Mouse (Mus musculus): ENCODE measurements around the gene Acer1. TPM values are rescaled to one million over a fixed set of nuclear protein-coding genes. Genes with fewer than 3 reads are reported as not detected.

Gene Acer1
- polyA plus RNA-seq, 1 experiment from 2014 or later = not detected

Other genes starting within 250 kb of the Acer1 start
- 1.1 and 1.7 TPM in 2 replicates for gene Nrtn, start 224.6 kb downstream of the Acer1 start, polyA plus RNA-seq (2015; fragmentation: Nextera tagmentation; extraction: Ambion mirVana)
- 61.5 and 64.6 TPM in 2 replicates for gene Dus3l, start 217.4 kb downstream of the Acer1 start, polyA plus RNA-seq (2015; fragmentation: Nextera tagmentation; extraction: Ambion mirVana)
- 0.95 and 1.1 TPM in 2 replicates for gene Prr22, start 211.9 kb downstream of the Acer1 start, polyA plus RNA-seq (2015; fragmentation: Nextera tagmentation; extraction: Ambion mirVana)
- gene Rfx2, start 151.1 kb downstream of the Acer1 start, polyA plus RNA-seq (2015; fragmentation: Nextera tagmentation; extraction: Ambion mirVana) = 4.6 and 5.2 TPM in 2 replicates
- not detected in 2 replicates for gene Acsbg2, start 107.7 kb downstream of the Acer1 start, polyA plus RNA-seq (2015; fragmentation: Nextera tagmentation; extraction: Ambion mirVana)
- 0.54 and 0.60 TPM in 2 replicates for gene 1700061G19Rik, start 106.6 kb downstream of the Acer1 start, polyA plus RNA-seq (2015; fragmentation: Nextera tagmentation; extraction: Ambion mirVana)
- gene Mllt1, start 46.7 kb downstream of the Acer1 start, polyA plus RNA-seq (2015; fragmentation: Nextera tagmentation; extraction: Ambion mirVana) = 66.8 and 68.0 TPM in 2 replicates
- gene Clpp, start 8.2 kb upstream of the Acer1 start, polyA plus RNA-seq (2015; fragmentation: Nextera tagmentation; extraction: Ambion mirVana) = 152 and 161 TPM in 2 replicates
- gene Alkbh7, start 15.2 kb upstream of the Acer1 start, polyA plus RNA-seq (2015; fragmentation: Nextera tagmentation; extraction: Ambion mirVana) = 42.3 and 45.9 TPM in 2 replicates
- gene Pspn, start 17.9 kb upstream of the Acer1 start, polyA plus RNA-seq (2015; fragmentation: Nextera tagmentation; extraction: Ambion mirVana) = 0.47 TPM in 1 of 2 replicates, not detected in the other
- gene Gtf2f1, start 29.2 kb upstream of the Acer1 start, polyA plus RNA-seq (2015; fragmentation: Nextera tagmentation; extraction: Ambion mirVana) = 72.5 and 72.9 TPM in 2 replicates
- 0.32 and 0.43 TPM in 2 replicates for gene Gm17949, start 29.3 kb upstream of the Acer1 start, polyA plus RNA-seq (2015; fragmentation: Nextera tagmentation; extraction: Ambion mirVana)
- gene Khsrp, start 49.4 kb upstream of the Acer1 start, polyA plus RNA-seq (2015; fragmentation: Nextera tagmentation; extraction: Ambion mirVana) = 33.5 and 34.2 TPM in 2 replicates
- not detected in 2 replicates for gene Slc25a41, start 59.5 kb upstream of the Acer1 start, polyA plus RNA-seq (2015; fragmentation: Nextera tagmentation; extraction: Ambion mirVana)
- gene Crb3, start 77.0 kb upstream of the Acer1 start, polyA plus RNA-seq (2015; fragmentation: Nextera tagmentation; extraction: Ambion mirVana) = 0.92 and 1.1 TPM in 2 replicates
- gene Slc25a23, start 77.7 kb upstream of the Acer1 start, polyA plus RNA-seq (2015; fragmentation: Nextera tagmentation; extraction: Ambion mirVana) = 29.5 and 33.3 TPM in 2 replicates
- 3.7 and 5.9 TPM in 2 replicates for gene Dennd1c, start 96.4 kb upstream of the Acer1 start, polyA plus RNA-seq (2015; fragmentation: Nextera tagmentation; extraction: Ambion mirVana)
- 381 and 413 TPM in 2 replicates for gene Tubb4a, start 105.7 kb upstream of the Acer1 start, polyA plus RNA-seq (2015; fragmentation: Nextera tagmentation; extraction: Ambion mirVana)
- gene Tnfsf9, start 123.2 kb upstream of the Acer1 start, polyA plus RNA-seq (2015; fragmentation: Nextera tagmentation; extraction: Ambion mirVana) = 4.2 and 6.2 TPM in 2 replicates
- 0.56 and 0.62 TPM in 2 replicates for gene Cd70, start 167.7 kb upstream of the Acer1 start, polyA plus RNA-seq (2015; fragmentation: Nextera tagmentation; extraction: Ambion mirVana)
- not detected in 2 replicates for gene Tnfsf14, start 212.1 kb upstream of the Acer1 start, polyA plus RNA-seq (2015; fragmentation: Nextera tagmentation; extraction: Ambion mirVana)
- gene C3, start 246.0 kb upstream of the Acer1 start, polyA plus RNA-seq (2015; fragmentation: Nextera tagmentation; extraction: Ambion mirVana) = 1.6 and 1.9 TPM in 2 replicates